Mouse (Mus musculus): ENCODE measurements around the gene Lama1. TPM values are rescaled to one million over a fixed set of nuclear protein-coding genes. Genes with fewer than 3 reads are reported as not detected.

The Lama1 gene
- polyA plus RNA-seq (2016; fragmentation: Nextera tagmentation; extraction: Ambion mirVana), result 23.4 and 24.9 TPM in 2 replicates

GRCm38 (mm10) chr17:67696694-67697386, at the start of gene Lama1:
TSS of gene Lama1 (plus strand) at chr17:67697259.
- Histone ChIP-seq H3K9me3 (no peaks in the 10 kb centered on the region), H3K27me3 (ENCODE audit: poor library complexity, severe bottlenecking) (peaks cover 22% of the 10 kb centered on the region), H3K4me1 (peaks cover 82% of the 10 kb centered on the region), H3K36me3 (replicated peaks) (no peaks in the 10 kb centered on the region), H3K4me3 (peak within 1 kb of the TSS; percentile 87), H3K27ac (peak within 1 kb of the TSS; percentile 97)
- DNase-seq (ENCODE audit: extremely low spot score, low spot score), result peak; percentile 84
- 3% methylated on average over 32 of the region's 32 CpGs for WGBS

GRCm38 (mm10) chr17:67651506-67651905, 45.6 kb upstream of the Lama1 start:
- Histone ChIP-seq H3K27me3 (ENCODE audit: poor library complexity, severe bottlenecking) (peaks cover 14% of the 10 kb centered on the region), H3K27ac (no peak overlapping the region), H3K9me3 (no peaks in the 10 kb centered on the region), H3K4me1 (peaks cover 10% of the 10 kb centered on the region), H3K4me3 (no peak overlapping the region), H3K36me3 (replicated peaks) (no peaks in the 10 kb centered on the region)
- DNase-seq (ENCODE audit: extremely low spot score, low spot score), result peak; percentile 50
- WGBS, result 24% methylated on average over 4 of the region's 4 CpGs

GRCm38 (mm10) chr17:67664299-67664698, 32.8 kb upstream of the Lama1 start:
- DNase-seq (ENCODE audit: extremely low spot score, low spot score), result no peak
- Histone ChIP-seq H3K36me3 (replicated peaks) (no peaks in the 10 kb centered on the region), H3K9me3 (no peaks in the 10 kb centered on the region), H3K4me1 (no peaks in the 10 kb centered on the region; the same call in 1 of the 2 replicates), H3K27me3 (ENCODE audit: poor library complexity, severe bottlenecking) (no peaks in the 10 kb centered on the region), H3K4me3 (no peak overlapping the region), H3K27ac (no peak overlapping the region)
- WGBS, result 72% methylated on average over 3 of the region's 3 CpGs

GRCm38 (mm10) chr17:67666981-67667380, 30.1 kb upstream of the Lama1 start:
- 73% methylated on average over 5 of the region's 5 CpGs for WGBS
- Histone ChIP-seq H3K9me3 (no peaks in the 10 kb centered on the region), H3K4me1 (no peaks in the 10 kb centered on the region; the same call in 1 of the 2 replicates), H3K4me3 (no peak overlapping the region), H3K36me3 (replicated peaks) (no peaks in the 10 kb centered on the region), H3K27me3 (ENCODE audit: poor library complexity, severe bottlenecking) (no peaks in the 10 kb centered on the region), H3K27ac (no peak overlapping the region)
- DNase-seq (ENCODE audit: extremely low spot score, low spot score), result no peak

GRCm38 (mm10) chr17:67667981-67668380, 29.1 kb upstream of the Lama1 start:
- Histone ChIP-seq H3K36me3 (replicated peaks) (no peaks in the 10 kb centered on the region), H3K4me3 (no peak overlapping the region), H3K27me3 (ENCODE audit: poor library complexity, severe bottlenecking) (no peaks in the 10 kb centered on the region), H3K9me3 (no peaks in the 10 kb centered on the region), H3K4me1 (no peaks in the 10 kb centered on the region; the same call in 1 of the 2 replicates), H3K27ac (0 out of 2 replicates have a peak overlapping the region, but pooled peaks have one; percentile 30)
- DNase-seq (ENCODE audit: extremely low spot score, low spot score), result peak; percentile 69
- 20% methylated on average over 3 of the region's 3 CpGs for WGBS

- 81% methylated on average over 1 of the region's 1 CpGs for WGBS
These were observed 18.5 kb upstream of the Lama1 start for GRCm38 (mm10) chr17:67678576-67678975.

GRCm38 (mm10) chr17:67681084-67681483, 16.0 kb upstream of the Lama1 start:
- no peak overlapping the region for H3K4me3 ChIP-seq
- H3K4me1 ChIP-seq, result peaks cover 16% of the 10 kb centered on the region
- 87% methylated on average over 6 of the region's 6 CpGs for WGBS
- no peaks in the 10 kb centered on the region for H3K27me3 ChIP-seq (ENCODE audit: poor library complexity, severe bottlenecking)
- H3K36me3 ChIP-seq (replicated peaks), result no peaks in the 10 kb centered on the region
- H3K27ac ChIP-seq, result no peak overlapping the region
- no peak for DNase-seq (ENCODE audit: extremely low spot score, low spot score)
- H3K9me3 ChIP-seq, result no peaks in the 10 kb centered on the region

More at GRCm38 (mm10) chr17:67678576-67678975, 18.5 kb upstream of the Lama1 start:
- Histone ChIP-seq H3K27me3 (ENCODE audit: poor library complexity, severe bottlenecking) (no peaks in the 10 kb centered on the region), H3K27ac (no peak overlapping the region), H3K36me3 (replicated peaks) (no peaks in the 10 kb centered on the region), H3K4me3 (no peak overlapping the region), H3K4me1 (no peaks in the 10 kb centered on the region), H3K9me3 (no peaks in the 10 kb centered on the region)
- DNase-seq (ENCODE audit: extremely low spot score, low spot score), result no peak

- H3K9me3 ChIP-seq, result no peaks in the 10 kb centered on the region
- H3K27ac ChIP-seq, result peak overlapping the region; percentile 44; the same call in 1 of the 2 replicates
- 47% methylated on average over 14 of the region's 14 CpGs for WGBS
- no peaks in the 10 kb centered on the region for H3K36me3 ChIP-seq (replicated peaks)
- no peaks in the 10 kb centered on the region for H3K27me3 ChIP-seq (ENCODE audit: poor library complexity, severe bottlenecking)
- no peak for DNase-seq (ENCODE audit: extremely low spot score, low spot score)
- peaks cover 45% of the 10 kb centered on the region for H3K4me1 ChIP-seq
- H3K4me3 ChIP-seq, result no peak overlapping the region
These were observed 11.9 kb upstream of the Lama1 start for GRCm38 (mm10) chr17:67685022-67685743.

GRCm38 (mm10) chr17:67687505-67687904, 9.6 kb upstream of the Lama1 start:
- Histone ChIP-seq H3K4me3 (no peak overlapping the region), H3K36me3 (replicated peaks) (no peaks in the 10 kb centered on the region), H3K4me1 (peaks cover 47% of the 10 kb centered on the region), H3K27ac (no peak overlapping the region), H3K27me3 (ENCODE audit: poor library complexity, severe bottlenecking) (no peaks in the 10 kb centered on the region), H3K9me3 (no peaks in the 10 kb centered on the region)
- 81% methylated on average over 6 of the region's 6 CpGs for WGBS
- DNase-seq (ENCODE audit: extremely low spot score, low spot score), result no peak

- 70% methylated on average over 4 of the region's 4 CpGs for WGBS
- Histone ChIP-seq H3K36me3 (replicated peaks) (no peaks in the 10 kb centered on the region), H3K27me3 (ENCODE audit: poor library complexity, severe bottlenecking) (peaks cover 8% of the 10 kb centered on the region; the same call in 1 of the 2 replicates), H3K27ac (peak overlapping the region; percentile 12; the same call in 1 of the 2 replicates), H3K9me3 (no peaks in the 10 kb centered on the region), H3K4me3 (no peak overlapping the region), H3K4me1 (peaks cover 54% of the 10 kb centered on the region)
- DNase-seq (ENCODE audit: extremely low spot score, low spot score), result no peak
These were observed 6.4 kb upstream of the Lama1 start for GRCm38 (mm10) chr17:67690689-67691088.

- Histone ChIP-seq H3K4me3 (no peak overlapping the region), H3K27me3 (ENCODE audit: poor library complexity, severe bottlenecking) (peaks cover 8% of the 10 kb centered on the region; the same call in 1 of the 2 replicates), H3K27ac (no peak overlapping the region), H3K9me3 (no peaks in the 10 kb centered on the region), H3K36me3 (replicated peaks) (no peaks in the 10 kb centered on the region), H3K4me1 (peaks cover 55% of the 10 kb centered on the region)
- no peak for DNase-seq (ENCODE audit: extremely low spot score, low spot score)
- WGBS, result 69% methylated on average over 2 of the region's 2 CpGs
These were observed 4.4 kb upstream of the Lama1 start for GRCm38 (mm10) chr17:67692651-67693050.

- Histone ChIP-seq H3K4me3 (no peak overlapping the region), H3K36me3 (replicated peaks) (no peaks in the 10 kb centered on the region), H3K27me3 (ENCODE audit: poor library complexity, severe bottlenecking) (peaks cover 8% of the 10 kb centered on the region; the same call in 1 of the 2 replicates), H3K9me3 (no peaks in the 10 kb centered on the region), H3K27ac (no peak overlapping the region), H3K4me1 (peaks cover 61% of the 10 kb centered on the region)
- WGBS, result 60% methylated on average over 3 of the region's 3 CpGs
- DNase-seq (ENCODE audit: extremely low spot score, low spot score), result no peak
These were observed 3.2 kb upstream of the Lama1 start for GRCm38 (mm10) chr17:67693861-67694260.

- DNase-seq (ENCODE audit: extremely low spot score, low spot score), result peak; percentile 69
- peak overlapping the region; percentile 97 for H3K27ac ChIP-seq
- no peaks in the 10 kb centered on the region for H3K36me3 ChIP-seq (replicated peaks)
- 0% methylated on average over 32 of the region's 32 CpGs for WGBS
- H3K4me3 ChIP-seq, result peak overlapping the region; percentile 87
- H3K9me3 ChIP-seq, result no peaks in the 10 kb centered on the region
- H3K4me1 ChIP-seq, result peaks cover 87% of the 10 kb centered on the region
- peaks cover 22% of the 10 kb centered on the region for H3K27me3 ChIP-seq (ENCODE audit: poor library complexity, severe bottlenecking)
These were observed 417 bp downstream of the Lama1 start for GRCm38 (mm10) chr17:67697461-67697891.
